Mouse (Mus musculus) kidney, embryonic 14.5 days (tissue): ENCODE measurements around the gene Tubgcp5. TPM values are rescaled to one million over a fixed set of nuclear protein-coding genes. Genes with fewer than 3 reads are reported as not detected.

ENCODE experiments used
- ATAC-seq: fragments of 200-750 bp; cut with Nextera tagmentation; 2 replicates; pipeline ENCODE4 v1.8.0; 2017; ENCODE audit warnings: moderate number of reproducible peaks, mild to moderate bottlenecking, moderate TSS enrichment, moderate library complexity; ENCODE audit not compliant: low FRiP score, low TSS enrichment
- H3K27ac ChIP-seq: fragments of 300-500 bp; sonication (generic); 2 replicates; pipeline ENCODE4 v1.5.1; 2014; ENCODE audit warnings: low read depth, mild to moderate bottlenecking, low read length, moderate library complexity, mixed read lengths
- H3K27me3 ChIP-seq: fragments of 300-500 bp; sonication (generic); 2 replicates; pipeline ENCODE4 v1.6.1; 2014; ENCODE audit warnings: mild to moderate bottlenecking, low read length; ENCODE audit not compliant: control insufficient read depth, insufficient read depth
- H3K36me3 ChIP-seq: fragments of 300-500 bp; sonication (generic); 2 replicates; pipeline ENCODE4 v1.6.1; 2014; ENCODE audit warnings: low read length, mixed read lengths; ENCODE audit not compliant: control insufficient read depth, insufficient read depth
- H3K4me1 ChIP-seq: fragments of 300-500 bp; sonication (generic); 2 replicates; pipeline ENCODE4 v1.6.1; 2014; ENCODE audit warnings: low read length, mixed read lengths; ENCODE audit not compliant: control insufficient read depth, insufficient read depth
- H3K4me2 ChIP-seq: fragments of 300-500 bp; sonication (generic); replicated peaks from 2 replicates; pipeline ENCODE4 v1.6.1; 2014; ENCODE audit warnings: low read depth, mild to moderate bottlenecking, low read length
- H3K4me3 ChIP-seq: fragments of 300-500 bp; sonication (generic); 2 replicates; pipeline ENCODE4 v1.5.1; 2014; ENCODE audit warnings: mild to moderate bottlenecking, low read length
- H3K9ac ChIP-seq: fragments of 300-500 bp; sonication (generic); 2 replicates; pipeline ENCODE4 v1.6.1; 2014; ENCODE audit warnings: low read depth, mild to moderate bottlenecking, low read length, moderate library complexity
- H3K9me3 ChIP-seq: fragments of 300-500 bp; sonication (generic); 2 replicates; pipeline ENCODE4 v1.6.1; 2016; ENCODE audit warnings: low read length; ENCODE audit not compliant: control insufficient read depth
- WGBS: fragments of 180-500 bp; shearing (Covaris S2); extraction: QIAGEN DNeasy Blood & Tissue Kit; methylation state at CpG from one replicate; pipeline ENCODE4 v1.1.7; 2014; 5-methylcytosine and 5-hydroxymethylcytosine counted together
- polyA plus RNA-seq: library from polyadenylated mRNA; unstranded; fragments of >200 nt; fragmentation: Nextera tagmentation; extraction: Ambion mirVana; gene quantifications from 2 replicates; pipeline ENCODE4 v1.2.1, GENCODE M21; 2014

Tubgcp5 gene
- polyA plus RNA-seq, 1 experiment from 2014 or later: 34.6 TPM

DNA sequence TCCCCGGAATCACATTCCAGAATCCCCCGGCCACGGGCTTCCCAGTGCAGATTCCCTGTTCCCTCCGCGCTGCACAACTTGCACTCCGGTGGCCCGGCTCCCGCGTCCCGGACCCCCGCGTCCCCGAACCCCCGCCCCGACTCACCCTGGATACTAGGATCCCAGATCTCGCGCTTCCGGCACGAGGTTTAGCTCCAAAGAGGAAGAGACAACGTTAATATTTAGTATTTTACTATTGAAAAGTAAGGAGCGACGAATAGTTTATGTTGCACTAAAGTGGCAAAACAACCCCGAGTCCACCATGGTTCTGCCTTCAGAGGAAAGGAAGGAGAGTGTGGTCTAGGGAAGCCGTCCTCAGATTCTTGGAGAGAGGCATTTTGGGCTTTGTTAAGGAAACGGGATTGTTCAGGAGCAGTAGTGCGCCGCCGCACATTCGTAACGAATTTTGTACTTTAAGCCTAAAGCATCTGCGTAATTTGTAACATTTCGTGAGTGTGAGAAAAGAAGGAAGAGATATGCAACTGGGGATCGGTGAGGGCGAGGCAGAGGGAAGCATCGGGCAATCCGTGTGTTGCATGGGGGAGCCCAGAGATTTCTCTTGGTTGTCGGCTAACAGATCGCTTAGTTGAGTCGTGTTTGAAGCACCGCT lies 48.7 kb downstream of the Tubgcp5 start:
- Histone ChIP-seq H3K9me3 (no peaks in the 10 kb centered on the region), H3K27me3 (no peaks in the 10 kb centered on the region), H3K36me3 (no peaks in the 10 kb centered on the region), H3K4me1 (0 out of 2 replicates have a peak, but pooled peaks cover 4% of the 10 kb centered on the region), H3K9ac (peak overlapping the region; percentile 94), H3K4me2 (peak overlapping the region; percentile 77), H3K4me3 (peak overlapping the region; percentile 88), H3K27ac (peak overlapping the region; percentile 99)
- WGBS: under 1% methylated on average over 40 of the region's 40 CpGs
- ATAC-seq: peak; percentile 72

DNA sequence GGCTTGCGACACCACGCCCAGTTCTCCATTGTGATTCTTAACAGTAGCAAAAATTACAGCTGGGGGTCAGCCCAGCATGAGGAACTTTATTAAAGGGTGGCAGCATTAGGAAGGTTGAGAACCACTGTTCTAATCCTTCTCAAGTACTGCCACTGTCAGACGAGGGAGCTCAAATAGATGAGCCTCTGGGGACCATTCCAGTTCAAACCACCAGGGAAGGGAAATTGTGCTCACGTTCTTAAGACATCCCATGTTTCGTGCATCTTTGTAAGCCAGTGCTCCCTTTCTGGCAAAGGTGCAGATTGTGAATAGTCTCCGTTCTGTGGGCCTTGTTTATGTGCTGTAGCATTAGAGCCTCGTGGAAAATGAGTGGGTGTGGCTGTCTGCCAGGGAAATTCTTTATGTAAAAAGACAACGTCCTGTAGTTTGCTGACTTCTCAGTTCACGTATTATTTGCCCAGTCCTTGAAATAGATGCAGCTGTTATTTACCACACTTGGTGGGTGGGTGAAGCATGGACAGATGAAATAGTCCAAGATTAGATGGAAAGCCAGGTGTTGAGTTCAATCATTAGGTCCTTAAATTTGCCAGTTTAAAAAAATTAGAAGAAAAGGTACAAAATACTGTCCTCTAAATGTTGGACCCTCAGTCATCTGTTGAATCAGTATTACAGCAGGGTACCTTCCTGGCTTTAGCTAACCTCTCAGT lies 52.8 kb downstream of the Tubgcp5 start:
- Histone ChIP-seq H3K27ac (no peak overlapping the region), H3K27me3 (no peaks in the 10 kb centered on the region), H3K36me3 (no peaks in the 10 kb centered on the region), H3K4me1 (peaks cover 21% of the 10 kb centered on the region; the same call in 1 of the 2 replicates), H3K4me3 (no peak overlapping the region), H3K9me3 (no peaks in the 10 kb centered on the region), H3K9ac (no peak overlapping the region), H3K4me2 (no peak overlapping the region)
- WGBS: 69% methylated on average over 9 of the region's 9 CpGs
- no peak for ATAC-seq

DNA sequence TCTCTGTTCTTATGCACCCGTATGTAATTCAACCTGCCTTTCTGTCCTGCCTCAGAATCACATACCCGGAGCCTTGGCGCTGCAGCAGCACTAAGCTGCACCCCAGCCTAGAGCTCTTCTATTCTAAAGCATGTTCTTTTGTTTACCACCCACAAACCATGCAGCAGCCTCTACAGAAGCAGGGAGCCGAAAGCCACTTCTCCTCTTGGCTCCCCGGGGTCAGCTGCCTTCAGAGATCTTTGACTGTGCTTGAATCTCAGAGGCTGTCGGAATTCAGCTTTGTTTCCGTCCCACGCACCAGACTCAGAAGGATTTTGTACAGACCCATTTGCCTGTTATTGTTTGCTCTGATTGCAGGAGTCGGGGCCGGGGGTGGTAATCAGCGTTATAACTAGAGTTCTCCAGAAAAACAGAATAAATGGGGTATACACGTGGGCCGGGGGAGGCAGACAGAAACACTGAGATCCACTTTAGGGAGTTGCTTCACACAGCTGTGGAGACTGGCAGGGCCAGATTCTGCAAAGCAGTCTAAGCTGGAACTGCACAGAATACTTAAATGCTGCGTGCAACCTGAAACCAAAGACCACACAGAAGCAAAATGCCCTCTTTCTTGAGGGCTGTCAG lies 56.1 kb downstream of the Tubgcp5 start:
- peak overlapping the region; percentile 31 for H3K4me2 ChIP-seq
- peaks cover 17% of the 10 kb centered on the region; the same call in 1 of the 2 replicates for H3K4me1 ChIP-seq
- 24% methylated on average over 14 of the region's 14 CpGs for WGBS
- H3K27ac ChIP-seq: peak overlapping the region; percentile 70
- no peaks in the 10 kb centered on the region for H3K27me3 ChIP-seq
- H3K4me3 ChIP-seq: no peak overlapping the region
- peak; percentile 84 for ATAC-seq
- H3K36me3 ChIP-seq: no peaks in the 10 kb centered on the region
- no peak overlapping the region for H3K9ac ChIP-seq
- H3K9me3 ChIP-seq: no peaks in the 10 kb centered on the region

DNA sequence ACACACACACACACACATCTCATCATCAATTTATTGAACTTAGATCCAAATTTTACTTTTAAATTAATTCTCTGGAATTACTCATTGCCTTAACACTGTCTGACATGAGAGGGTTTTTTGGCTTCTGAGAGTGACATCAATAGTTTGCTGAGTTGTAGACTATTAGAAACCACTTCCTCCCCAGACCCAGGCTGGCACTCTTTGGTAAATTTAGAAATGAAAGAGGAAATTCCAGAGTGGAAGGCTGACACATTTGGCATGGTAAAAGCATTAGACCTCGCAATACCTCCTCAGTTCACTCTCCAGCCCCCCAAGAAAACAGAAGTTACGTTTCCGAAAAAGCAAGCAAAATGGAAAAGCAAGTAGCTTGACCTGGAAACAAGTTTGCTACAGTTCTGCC lies 58.8 kb downstream of the Tubgcp5 start:
- H3K27me3 ChIP-seq: no peaks in the 10 kb centered on the region

DNA sequence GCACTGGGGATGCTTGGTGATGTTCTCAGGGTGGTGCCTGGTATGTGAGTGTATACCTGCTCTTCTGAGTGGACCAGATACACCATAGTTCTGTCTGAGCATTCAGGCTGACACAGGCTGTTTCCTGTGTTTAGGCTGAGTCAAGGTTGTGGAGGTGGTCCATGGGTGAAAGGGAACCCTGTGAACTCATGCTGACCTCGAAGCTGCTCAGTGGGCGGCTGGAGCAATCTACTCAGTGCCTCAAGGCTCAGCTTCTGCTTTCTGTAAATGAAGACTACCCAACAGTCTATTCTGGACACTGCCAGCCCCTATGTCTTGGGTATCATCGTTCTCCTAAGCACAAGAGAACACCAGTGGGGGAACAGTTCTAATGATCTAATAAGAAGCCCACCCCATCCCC lies 61.6 kb downstream of the Tubgcp5 start:
- no peak overlapping the region for H3K4me3 ChIP-seq
- H3K9ac ChIP-seq: no peak overlapping the region
- no peaks in the 10 kb centered on the region for H3K36me3 ChIP-seq
- H3K27ac ChIP-seq: no peak overlapping the region
- no peaks in the 10 kb centered on the region for H3K27me3 ChIP-seq
- H3K9me3 ChIP-seq: no peaks in the 10 kb centered on the region
- WGBS: 79% methylated on average over 3 of the region's 3 CpGs
- ATAC-seq: no peak
- H3K4me2 ChIP-seq: no peak overlapping the region
- H3K4me1 ChIP-seq: peaks cover 7% of the 10 kb centered on the region; the same call in 1 of the 2 replicates

More for the DNA sequence above, 58.8 kb downstream of the Tubgcp5 start:
- Histone ChIP-seq H3K36me3 (no peaks in the 10 kb centered on the region), H3K4me3 (no peak overlapping the region), H3K4me2 (no peak overlapping the region), H3K4me1 (peaks cover 17% of the 10 kb centered on the region; the same call in 1 of the 2 replicates), H3K9me3 (no peaks in the 10 kb centered on the region), H3K27ac (no peak overlapping the region), H3K9ac (no peak overlapping the region)
- ATAC-seq: no peak
- WGBS: 83% methylated on average over 3 of the region's 3 CpGs

DNA sequence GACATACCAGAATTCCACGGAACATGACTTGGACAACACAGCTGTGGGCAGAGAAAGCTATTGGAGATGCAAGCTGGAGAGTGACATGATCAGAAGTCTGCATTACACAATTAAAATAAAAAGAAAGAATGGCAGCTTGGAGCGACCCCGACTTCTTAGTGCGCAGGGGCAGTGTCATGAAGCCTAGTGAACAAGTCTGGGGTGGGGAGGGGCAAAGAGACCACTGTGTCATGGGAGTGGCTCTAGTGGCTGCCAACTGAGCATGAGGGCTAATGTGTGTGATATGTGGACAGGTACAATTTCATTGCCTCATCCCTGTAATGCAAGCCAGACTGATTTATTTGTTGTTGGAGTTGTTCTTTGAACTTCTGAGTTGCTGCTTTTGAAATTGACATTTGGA lies 62.8 kb downstream of the Tubgcp5 start:
- Histone ChIP-seq H3K4me2 (no peak overlapping the region), H3K9me3 (no peaks in the 10 kb centered on the region), H3K4me3 (no peak overlapping the region), H3K27me3 (no peaks in the 10 kb centered on the region), H3K4me1 (no peaks in the 10 kb centered on the region), H3K36me3 (no peaks in the 10 kb centered on the region), H3K9ac (no peak overlapping the region), H3K27ac (no peak overlapping the region)
- no peak for ATAC-seq
- 93% methylated on average over 4 of the region's 4 CpGs for WGBS

DNA sequence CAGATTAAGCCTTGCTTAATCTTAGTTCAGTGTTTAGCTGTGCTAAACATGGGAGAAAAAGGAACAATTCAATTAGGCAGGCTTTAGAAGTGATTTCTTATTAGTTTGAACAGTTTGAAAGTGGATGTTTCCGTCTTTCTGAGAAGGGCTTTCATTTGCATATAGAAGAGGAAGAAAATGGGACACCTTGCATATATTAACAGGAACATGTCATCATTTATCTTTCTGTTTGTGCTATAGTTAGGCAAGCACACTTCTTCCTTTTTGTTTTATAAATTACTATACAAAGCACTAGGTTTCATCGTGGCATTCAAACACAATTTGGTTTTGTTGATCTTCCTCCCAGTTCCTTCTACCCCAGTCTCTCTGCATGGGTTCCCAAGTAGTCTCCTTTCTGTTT lies 63.8 kb downstream of the Tubgcp5 start:
- WGBS: 83% methylated on average over 2 of the region's 2 CpGs
- Histone ChIP-seq H3K9ac (no peak overlapping the region), H3K27ac (no peak overlapping the region), H3K27me3 (no peaks in the 10 kb centered on the region), H3K36me3 (no peaks in the 10 kb centered on the region), H3K4me1 (no peaks in the 10 kb centered on the region), H3K4me2 (no peak overlapping the region), H3K9me3 (no peaks in the 10 kb centered on the region), H3K4me3 (no peak overlapping the region)
- ATAC-seq: no peak

DNA sequence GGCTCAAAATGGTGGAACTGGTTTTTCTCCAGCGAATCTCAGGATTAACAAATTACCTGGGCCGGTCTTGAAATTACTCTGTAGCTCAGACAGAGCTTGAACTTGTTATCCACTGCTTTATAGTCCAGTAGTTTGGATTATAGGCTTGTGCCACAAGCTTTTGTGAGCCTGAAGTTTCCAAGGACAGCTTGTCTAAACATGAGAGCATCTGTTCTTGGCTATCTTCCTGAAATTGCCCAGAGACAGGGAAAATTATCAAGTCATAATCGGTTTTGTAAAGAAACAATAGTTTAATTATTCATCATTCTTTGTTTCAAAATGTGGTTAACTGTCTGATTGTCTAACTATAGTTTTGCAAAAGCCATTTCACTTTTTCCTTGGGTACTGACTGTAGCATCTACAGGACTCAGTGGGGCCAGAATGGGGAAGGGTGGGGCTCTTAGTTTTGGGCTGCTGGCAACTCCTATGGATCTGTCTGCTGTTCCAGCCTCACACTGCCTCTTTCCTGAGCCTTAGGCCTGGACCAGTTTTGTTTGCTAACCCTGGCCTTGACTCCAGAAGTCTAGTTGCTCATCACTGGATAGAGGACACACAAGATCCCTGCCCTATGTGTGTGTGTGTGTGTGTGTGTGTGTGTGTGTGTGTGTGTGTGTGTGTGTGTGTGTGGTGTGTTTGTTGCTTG lies 65.0 kb downstream of the Tubgcp5 start:
- no peak for ATAC-seq
- Histone ChIP-seq H3K4me1 (no peaks in the 10 kb centered on the region), H3K4me2 (no peak overlapping the region), H3K27me3 (no peaks in the 10 kb centered on the region), H3K4me3 (no peak overlapping the region), H3K9me3 (no peaks in the 10 kb centered on the region), H3K27ac (no peak overlapping the region), H3K36me3 (no peaks in the 10 kb centered on the region), H3K9ac (no peak overlapping the region)
- 91% methylated on average over 3 of the region's 3 CpGs for WGBS
